Mouse (Mus musculus) stomach, embryonic 15.5 days (tissue): Measurements from ENCODE around the gene Gzmg. TPM values are rescaled to one million over a fixed set of nuclear protein-coding genes. Genes with fewer than 3 reads are reported as not detected.
"Not testable (repeated sequence)": the region's sequence is repeated elsewhere in the genome, so short reads cannot be mapped to it uniquely, and the experiment has no call there.

Experiments used
- ATAC-seq: fragments of 200-750 bp; cut with Nextera tagmentation; 2 replicates; pipeline ENCODE4 v1.8.0; 2017; ENCODE audit warnings: low read depth, moderate number of reproducible peaks, moderate TSS enrichment; ENCODE audit not compliant: insufficient read depth, low FRiP score
- H3K27ac ChIP-seq: fragments of 300-500 bp; sonication (generic); 2 replicates; pipeline ENCODE4 v1.5.1; 2015; ENCODE audit warnings: mild to moderate bottlenecking, inconsistent platforms
- H3K27me3 ChIP-seq: fragments of 300-500 bp; sonication (generic); replicated peaks from 2 replicates; pipeline ENCODE4 v1.6.1; 2015; ENCODE audit warnings: inconsistent platforms
- H3K36me3 ChIP-seq: fragments of 300-500 bp; sonication (generic); 2 replicates; pipeline ENCODE4 v1.6.1; 2015; ENCODE audit warnings: inconsistent platforms
- H3K4me1 ChIP-seq: fragments of 300-500 bp; sonication (generic); 2 replicates; pipeline ENCODE4 v1.6.1; 2015; ENCODE audit warnings: inconsistent platforms
- H3K4me2 ChIP-seq: fragments of 300-500 bp; sonication (generic); 2 replicates; pipeline ENCODE4 v1.6.1; 2015; ENCODE audit warnings: mild to moderate bottlenecking, inconsistent platforms
- H3K4me3 ChIP-seq: fragments of 300-500 bp; sonication (generic); replicated peaks from 2 replicates; pipeline ENCODE4 v1.5.1; 2015; ENCODE audit warnings: inconsistent platforms
- H3K9ac ChIP-seq: fragments of 300-500 bp; sonication (generic); 2 replicates; pipeline ENCODE4 v1.6.1; 2015; ENCODE audit warnings: inconsistent platforms
- H3K9me3 ChIP-seq: fragments of 300-500 bp; sonication (generic); 2 replicates; pipeline ENCODE4 v1.6.1; 2016; ENCODE audit warnings: inconsistent platforms
- WGBS: fragments of 180-500 bp; shearing (Covaris S2); methylation state at CpG from one replicate; pipeline ENCODE4 v1.1.7; 2015; 5-methylcytosine and 5-hydroxymethylcytosine counted together
- polyA plus RNA-seq: library from polyadenylated mRNA; unstranded; fragments of >200 nt; fragmentation: Nextera tagmentation; extraction: Ambion mirVana; gene quantifications from 2 replicates; pipeline ENCODE4 v1.2.1, GENCODE M21; 2015

Gzmg gene
- polyA plus RNA-seq, 1 experiment from 2014 or later: not detected

DNA sequence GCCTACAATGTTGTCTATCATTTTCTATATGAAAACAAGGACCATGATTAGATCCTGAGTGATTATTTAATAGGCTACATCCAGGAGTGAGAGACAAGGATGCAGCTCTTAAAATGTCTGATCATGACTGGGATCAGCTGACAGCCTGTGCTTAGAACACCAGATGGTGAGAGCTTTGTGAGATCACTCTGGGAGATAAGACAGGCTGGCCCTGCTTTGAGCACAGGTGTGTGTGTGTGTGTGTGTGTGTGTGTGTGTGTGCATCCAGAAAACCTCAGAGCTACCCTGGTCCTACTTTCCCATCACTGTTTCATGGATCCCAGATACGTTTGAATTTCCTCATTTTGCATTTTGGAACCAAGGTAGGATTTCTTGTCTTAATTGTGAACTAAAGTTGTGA, 25.7 kb downstream of the Gzmg start:
- not testable (repeated sequence) for H3K27me3 ChIP-seq, H3K36me3 ChIP-seq, ATAC-seq, H3K9ac ChIP-seq, H3K27ac ChIP-seq, H3K4me2 ChIP-seq, H3K4me1 ChIP-seq, H3K9me3 ChIP-seq, H3K4me3 ChIP-seq
- 62% methylated on average over 1 of the region's 1 CpGs for WGBS

GRCm38 (mm10) chr14:56132508-56132907, 26.9 kb downstream of the Gzmg start, which contains the start of gene Gzmd:
TSS of gene Gzmd (minus strand) at chr14:56132608.
- H3K4me2 ChIP-seq, ATAC-seq, H3K27me3 ChIP-seq, H3K36me3 ChIP-seq, H3K4me1 ChIP-seq, H3K27ac ChIP-seq, H3K9ac ChIP-seq, H3K9me3 ChIP-seq, H3K4me3 ChIP-seq: not testable (repeated sequence)
- 79% methylated on average over 2 of the region's 2 CpGs for WGBS

DNA sequence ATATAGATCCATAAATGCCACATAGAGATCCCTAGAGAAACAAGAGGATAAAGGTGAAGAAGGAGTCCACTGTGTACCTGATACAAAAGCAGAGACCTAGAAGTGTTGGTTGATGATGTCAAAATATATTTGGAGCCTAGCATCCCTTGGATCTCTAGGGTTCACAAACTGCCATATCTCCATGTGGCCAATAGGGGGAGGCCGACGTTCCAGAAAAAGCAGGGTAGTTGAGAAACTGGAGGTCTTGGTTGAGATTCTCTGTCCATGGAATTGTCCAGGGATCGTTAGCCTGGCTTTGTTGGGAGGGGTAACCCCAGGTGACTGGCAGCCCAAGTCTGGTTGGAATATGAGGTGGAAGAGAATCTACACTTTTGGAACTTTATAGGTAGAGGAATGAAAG, 31.0 kb downstream of the Gzmg start:
- Histone ChIP-seq H3K9ac (no peak overlapping the region), H3K4me2 (no peak overlapping the region), H3K4me3 (no peak overlapping the region), H3K27me3 (no peaks in the 10 kb centered on the region), H3K27ac (no peak overlapping the region), H3K4me1 (no peaks in the 10 kb centered on the region), H3K9me3 (no peaks in the 10 kb centered on the region), H3K36me3 (no peaks in the 10 kb centered on the region)
- no peak for ATAC-seq
- WGBS: 41% methylated on average over 3 of the region's 3 CpGs

GRCm38 (mm10) chr14:56123516-56123915, 35.9 kb downstream of the Gzmg start:
- Histone ChIP-seq H3K27ac (no peak overlapping the region), H3K9me3 (no peaks in the 10 kb centered on the region), H3K27me3 (no peaks in the 10 kb centered on the region), H3K4me1 (no peaks in the 10 kb centered on the region), H3K36me3 (no peaks in the 10 kb centered on the region), H3K4me2 (no peak overlapping the region), H3K4me3 (no peak overlapping the region), H3K9ac (no peak overlapping the region)
- 79% methylated on average over 3 of the region's 3 CpGs for WGBS
- ATAC-seq: no peak

DNA sequence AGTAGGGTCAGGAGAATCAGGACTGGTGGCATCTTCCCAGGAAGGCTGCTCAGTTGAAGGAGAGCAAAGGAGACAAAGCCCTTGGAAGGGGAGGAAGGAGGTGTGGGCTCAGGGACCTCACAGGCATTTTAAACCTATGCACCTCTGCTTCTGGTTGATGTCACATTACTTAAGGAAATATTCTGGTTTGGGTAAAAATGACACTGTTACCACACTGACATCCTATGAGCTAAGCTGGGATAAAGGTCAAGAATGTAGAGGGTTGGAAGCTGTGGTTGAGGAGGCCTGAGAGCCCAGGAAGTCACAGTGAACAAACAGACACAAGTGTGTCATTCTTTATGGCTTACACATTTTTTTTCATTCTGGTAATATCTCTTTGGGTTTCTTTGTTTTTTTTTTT, 38.9 kb downstream of the Gzmg start, which contains the start of gene Gzme:
Gene Gzme (minus strand): TSS at position 101 of the 400 bp plus-strand sequence.
- ATAC-seq: no peak
- Histone ChIP-seq H3K4me1 (no peaks in the 10 kb centered on the region), H3K4me2 (no peak within 1 kb of the TSS), H3K36me3 (no peaks in the 10 kb centered on the region), H3K9me3 (no peaks in the 10 kb centered on the region), H3K27me3 (no peaks in the 10 kb centered on the region), H3K4me3 (no peak within 1 kb of the TSS), H3K9ac (no peak within 1 kb of the TSS), H3K27ac (no peak within 1 kb of the TSS)

- not testable (repeated sequence) for H3K4me2 ChIP-seq, H3K9ac ChIP-seq, H3K27ac ChIP-seq, ATAC-seq, H3K36me3 ChIP-seq, H3K4me3 ChIP-seq, H3K4me1 ChIP-seq, H3K9me3 ChIP-seq, H3K27me3 ChIP-seq
- WGBS: 87% methylated on average over 33 of the region's 33 CpGs
Observed at GRCm38 (mm10) chr14:56115531-56116310, 43.7 kb downstream of the Gzmg start.

Other genes with a start within 250 kb of the Gzmg start
- 23.0 and 27.4 TPM in 2 replicates for gene Cma1, start 214.9 kb downstream of the Gzmg start, polyA plus RNA-seq
- gene Cma2, start 208.6 kb downstream of the Gzmg start, polyA plus RNA-seq: not detected in 2 replicates
- 0.48 and 0.57 TPM in 2 replicates for gene Mcpt1, start 141.6 kb downstream of the Gzmg start, polyA plus RNA-seq
- gene Mcpt9, start 129.1 kb downstream of the Gzmg start, polyA plus RNA-seq: not detected in 2 replicates
- 0.37 and 0.49 TPM in 2 replicates for gene Mcpt2, start 117.5 kb downstream of the Gzmg start, polyA plus RNA-seq
- gene Mcpt4, start 97.3 kb downstream of the Gzmg start, polyA plus RNA-seq: 1.4 TPM in 2 replicates
- gene Mcpt8, start 74.3 kb downstream of the Gzmg start, polyA plus RNA-seq: 4.2 and 4.4 TPM in 2 replicates
- 1.0 and 3.2 TPM in 2 replicates for gene Ctsg, start 57.0 kb downstream of the Gzmg start, polyA plus RNA-seq
- not detected in 2 replicates for gene Gzme, start 39.0 kb downstream of the Gzmg start, polyA plus RNA-seq
- not detected in 2 replicates for gene Gzmd, start 27.0 kb downstream of the Gzmg start, polyA plus RNA-seq
- gene Gzmn, start 15.0 kb upstream of the Gzmg start, polyA plus RNA-seq: not detected in 2 replicates
- gene Gzmf, start 51.8 kb upstream of the Gzmg start, polyA plus RNA-seq: not detected in 2 replicates
- gene Gzmc, start 75.1 kb upstream of the Gzmg start, polyA plus RNA-seq: not detected in 2 replicates
- gene Gzmb, start 102.7 kb upstream of the Gzmg start, polyA plus RNA-seq: 1.0 and 1.7 TPM in 2 replicates
- gene Atp12a, start 205.5 kb upstream of the Gzmg start, polyA plus RNA-seq: 0.03 and 0.12 TPM in 2 replicates
- 1.2 and 1.5 TPM in 2 replicates for gene Rnf17, start 243.0 kb upstream of the Gzmg start, polyA plus RNA-seq